Mouse (Mus musculus) gastrocnemius, adult 2 months (tissue): ENCODE measurements around the gene Chka. TPM values are rescaled to one million over a fixed set of nuclear protein-coding genes. Genes with fewer than 3 reads are reported as not detected.

Source experiments
- DNase-seq: peaks from one replicate; pipeline ENCODE4 v3.0.0; 2022
- H3K27ac ChIP-seq: fragments of 200-600 bp; 2 replicates; pipeline ENCODE4 v1.8.1; 2022; ENCODE audit warnings: mild to moderate bottlenecking
- H3K4me3 ChIP-seq: fragments of 200-600 bp; 2 replicates; pipeline ENCODE4 v1.8.1; 2022; ENCODE audit warnings: mild to moderate bottlenecking, moderate library complexity
- CTCF ChIP-seq: fragments of 200-600 bp; IDR thresholded peaks from 2 replicates; pipeline ENCODE4 v1.8.1; 2022; ENCODE audit warnings: antibody characterized with exemption, mild to moderate bottlenecking, moderate library complexity
- intact Hi-C: fragments of 180-260 bp; cut with DNase I; formaldehyde crosslinking; loops from one replicate; pipeline ENCODE4 v1.15.1; 2025
- total RNA-seq, 2 experiments: library from RNA; stranded (reverse); gene quantifications; 2 replicates each; pipeline ENCODE4 v1.2.3; 2021

Chka gene
- total RNA-seq, 2 experiments from 2014 or later, result 1.8 to 5.4 TPM

DNA sequence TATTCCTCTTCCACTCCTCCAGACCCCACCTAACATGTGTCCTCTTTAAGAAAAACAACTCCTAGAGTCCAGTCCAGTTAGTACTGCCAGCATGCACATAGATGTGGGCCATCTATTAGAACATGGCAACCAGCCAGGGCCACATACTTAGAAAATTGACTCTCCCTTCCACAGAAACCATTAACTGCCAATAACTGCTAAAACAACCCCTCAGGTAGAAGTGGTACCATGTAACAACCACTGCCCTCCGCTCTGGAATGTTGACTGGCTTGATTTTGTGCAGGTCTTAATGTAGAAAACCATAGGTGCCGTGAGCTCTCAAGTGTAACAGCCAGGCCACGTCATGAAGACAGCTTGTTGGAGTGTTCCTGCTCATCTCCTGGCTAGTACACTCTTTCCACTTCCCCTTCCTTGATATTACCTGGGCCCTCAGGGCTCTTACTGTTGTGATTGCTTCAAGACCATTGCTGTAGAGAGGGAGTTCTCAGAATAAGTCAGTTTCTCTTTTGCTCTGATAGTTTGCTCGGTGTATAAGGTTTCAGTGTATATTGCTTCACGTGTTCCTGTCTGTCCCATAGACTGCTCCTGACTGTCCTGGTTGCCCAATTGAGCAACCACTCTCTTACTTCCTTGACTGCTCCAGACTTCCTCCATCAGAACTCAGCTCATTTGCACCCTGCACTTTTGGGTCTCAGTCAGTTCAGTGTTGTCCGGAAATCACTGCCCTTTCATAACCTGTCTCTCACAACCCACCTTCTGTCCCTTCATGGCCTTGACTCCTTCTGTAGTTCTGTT lies 28.7 kb downstream of the Chka start:
- DNase-seq, result no peak
- no peak for TF ChIP-seq CTCF
- Histone ChIP-seq H3K4me3 (no peak overlapping the region), H3K27ac (no peak overlapping the region)
- intact Hi-C loops, result no loop called here

DNA sequence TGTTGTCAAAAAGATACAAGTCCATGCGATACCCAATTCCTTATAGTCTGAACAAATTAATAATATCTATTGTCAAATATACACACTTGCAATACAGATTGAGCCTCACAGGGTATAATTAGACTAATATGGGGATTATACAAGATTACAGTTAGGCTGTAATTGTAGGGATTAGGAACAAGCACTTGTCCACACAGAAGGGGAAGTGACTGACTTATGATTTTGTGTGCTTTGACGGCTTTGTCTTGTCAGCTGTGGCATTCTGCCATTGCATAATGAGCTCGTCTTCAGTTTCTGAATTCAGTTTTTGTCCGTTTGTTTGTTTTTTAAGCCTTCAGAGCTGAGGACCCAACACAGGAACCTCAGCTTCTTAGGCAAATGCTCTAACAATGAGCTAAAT lies 30.6 kb downstream of the Chka start:
- TF ChIP-seq CTCF, result no peak

DNA sequence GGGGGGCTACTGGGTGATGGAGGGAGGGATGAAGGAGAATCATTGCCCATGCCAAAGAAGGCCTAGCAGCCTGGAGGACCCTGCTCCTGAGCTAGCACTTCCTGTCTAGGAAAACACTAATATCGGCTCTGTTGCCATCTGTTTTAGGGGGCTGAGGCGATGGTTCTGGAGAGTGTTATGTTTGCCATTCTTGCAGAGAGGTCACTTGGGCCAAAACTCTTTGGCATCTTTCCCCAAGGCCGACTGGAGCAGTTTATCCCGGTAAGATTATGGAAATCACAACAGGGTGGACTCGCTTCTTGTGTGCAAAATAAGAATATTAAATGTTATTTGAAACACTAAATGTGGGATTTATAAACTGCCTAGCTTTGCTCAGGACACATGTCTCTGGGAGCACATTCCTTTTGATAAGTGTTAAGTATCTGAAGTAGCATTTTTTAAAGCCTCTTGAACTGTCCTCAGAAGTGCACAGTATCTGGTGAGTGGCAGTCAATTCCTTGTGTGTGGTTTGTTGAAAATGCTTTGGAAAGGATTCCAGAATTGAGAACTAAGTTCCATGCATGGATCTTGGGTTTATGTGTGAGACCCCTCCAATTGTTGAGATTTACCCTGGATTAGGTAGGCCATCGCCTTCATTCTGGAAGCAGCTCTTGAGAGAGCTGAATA lies 32.9 kb downstream of the Chka start:
- Histone ChIP-seq H3K27ac (no peak overlapping the region), H3K4me3 (no peak overlapping the region)
- no peak for DNase-seq
- intact Hi-C loops, result no loop called here
- TF ChIP-seq CTCF, result no peak

More for the DNA sequence above, 30.6 kb downstream of the Chka start:
- intact Hi-C loops, result no loop called here
- DNase-seq, result no peak
- Histone ChIP-seq H3K4me3 (no peak overlapping the region), H3K27ac (no peak overlapping the region)

DNA sequence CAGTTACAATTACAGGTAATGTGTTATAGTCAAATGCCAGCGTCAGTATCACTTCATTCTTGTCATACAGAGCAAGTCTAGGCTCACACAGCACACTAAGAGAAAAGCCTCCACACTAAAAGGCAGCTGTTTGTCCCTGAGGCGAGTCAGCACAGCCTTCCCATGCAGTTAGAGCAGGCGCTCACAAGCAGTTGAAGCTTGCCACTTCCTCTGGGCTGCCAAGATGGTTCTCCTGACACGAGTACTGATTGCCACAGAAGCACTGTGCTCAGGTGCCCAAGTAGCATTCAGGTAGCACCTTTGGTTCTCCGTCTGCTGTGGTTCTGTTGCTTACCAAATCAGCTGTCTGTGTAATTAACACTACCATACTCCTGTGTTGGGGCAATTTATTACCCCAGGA lies 37.5 kb downstream of the Chka start:
- no peak for DNase-seq
- intact Hi-C loops, result no loop called here
- H3K4me3 ChIP-seq, result no peak overlapping the region
- TF ChIP-seq CTCF, result no peak
- no peak overlapping the region for H3K27ac ChIP-seq

DNA sequence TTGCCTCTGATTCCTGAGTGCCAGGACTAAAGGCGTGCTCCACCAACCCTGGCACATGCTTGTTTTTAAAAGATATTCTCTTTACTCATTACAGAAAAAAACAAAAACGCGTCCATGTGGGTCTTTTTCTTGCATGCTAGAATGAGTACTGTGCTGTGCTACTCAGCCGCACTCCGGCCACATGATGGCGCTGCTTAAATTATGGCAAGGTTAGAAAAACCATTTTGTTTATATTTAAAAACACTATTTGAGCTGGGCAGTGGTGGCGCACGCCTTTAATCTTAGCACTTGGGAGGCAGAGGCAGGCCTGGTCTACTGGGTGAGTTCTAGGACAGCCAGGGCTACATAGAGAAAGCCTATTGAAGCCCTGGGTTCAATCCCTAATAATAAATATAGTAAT lies 38.6 kb downstream of the Chka start:
- DNase-seq, result no peak
- no peak overlapping the region for H3K4me3 ChIP-seq
- TF ChIP-seq CTCF, result peak; percentile 46
- H3K27ac ChIP-seq, result no peak overlapping the region
- intact Hi-C loops, result no loop called here

DNA sequence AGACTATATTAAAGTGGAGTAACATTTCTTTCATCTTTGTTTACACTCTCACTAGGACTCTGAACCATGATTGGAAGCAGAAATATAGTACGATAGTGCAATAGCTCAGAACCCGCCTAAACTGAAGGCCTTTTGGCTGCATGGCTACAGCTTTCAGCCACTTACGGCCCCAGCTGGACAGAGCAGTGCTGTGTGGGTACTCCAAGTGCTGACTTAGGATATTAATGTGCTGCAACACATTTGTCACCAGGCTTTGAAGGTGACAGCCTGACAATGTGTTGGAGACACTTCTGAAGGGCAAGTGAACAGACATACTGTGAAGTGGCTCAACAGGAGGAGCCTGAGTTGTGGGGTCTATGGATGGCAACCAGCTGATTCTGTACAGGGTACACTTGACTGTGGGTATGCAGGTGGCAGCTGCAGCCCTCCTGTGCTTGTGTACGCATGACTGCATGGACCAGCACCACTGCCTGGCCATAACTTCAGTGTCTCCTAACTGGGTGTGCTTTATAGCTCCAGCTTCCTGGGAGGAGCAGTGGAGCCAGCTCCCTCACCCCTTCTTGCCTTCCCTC lies 42.1 kb downstream of the Chka start:
- TF ChIP-seq CTCF, result no peak
- intact Hi-C loops, result no loop called here
- H3K27ac ChIP-seq, result no peak overlapping the region

DNA sequence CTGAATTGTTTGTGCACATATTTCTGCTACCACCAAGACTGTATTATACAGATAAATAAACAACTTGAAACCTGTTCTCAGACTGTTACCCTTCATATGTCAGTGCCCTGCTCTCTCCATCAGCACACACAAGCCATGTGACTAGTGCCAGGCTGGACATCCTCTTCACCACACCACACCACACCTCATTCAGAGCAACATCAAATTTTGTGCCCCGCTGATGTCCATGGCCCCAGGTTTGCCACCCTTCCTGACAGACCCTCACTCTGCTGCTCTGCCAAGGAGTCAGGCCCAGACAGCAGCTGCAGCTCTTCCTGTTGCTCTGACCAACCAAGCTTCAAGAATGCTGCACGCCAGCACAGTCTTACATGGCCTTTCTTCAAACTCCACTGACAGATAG lies 42.7 kb downstream of the Chka start:
- no peak for DNase-seq
- H3K4me3 ChIP-seq, result no peak overlapping the region
- intact Hi-C loops, result no loop called here
- no peak overlapping the region for H3K27ac ChIP-seq
- TF ChIP-seq CTCF, result no peak

More for the DNA sequence above, 42.1 kb downstream of the Chka start:
- DNase-seq, result no peak
- H3K4me3 ChIP-seq, result no peak overlapping the region

DNA sequence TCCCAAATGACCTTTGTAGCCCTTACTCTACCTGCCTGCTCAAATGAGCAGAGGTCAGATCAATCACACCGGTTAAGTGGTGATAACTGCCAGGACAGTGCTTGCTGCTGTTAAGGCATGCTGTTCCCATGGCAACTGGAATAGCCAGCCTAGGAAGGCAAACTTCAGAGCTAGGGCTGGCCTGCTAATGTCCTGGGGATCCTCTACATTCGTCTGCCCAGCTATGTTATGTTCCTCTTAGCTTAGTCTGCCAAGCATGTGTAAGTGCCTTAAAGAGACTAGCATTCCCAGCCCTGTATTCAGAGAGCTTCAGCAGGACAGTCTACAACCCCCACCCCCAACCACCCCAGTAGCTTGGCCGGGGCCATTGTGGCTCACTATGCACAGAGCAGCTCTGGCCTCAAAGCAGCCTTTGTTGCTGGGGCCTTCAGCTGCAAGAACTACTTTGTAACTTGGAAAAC lies 43.6 kb downstream of the Chka start:
- no peak overlapping the region for H3K4me3 ChIP-seq
- TF ChIP-seq CTCF, result no peak
- no peak overlapping the region for H3K27ac ChIP-seq
- no peak for DNase-seq
- intact Hi-C loops, result no loop called here

DNA sequence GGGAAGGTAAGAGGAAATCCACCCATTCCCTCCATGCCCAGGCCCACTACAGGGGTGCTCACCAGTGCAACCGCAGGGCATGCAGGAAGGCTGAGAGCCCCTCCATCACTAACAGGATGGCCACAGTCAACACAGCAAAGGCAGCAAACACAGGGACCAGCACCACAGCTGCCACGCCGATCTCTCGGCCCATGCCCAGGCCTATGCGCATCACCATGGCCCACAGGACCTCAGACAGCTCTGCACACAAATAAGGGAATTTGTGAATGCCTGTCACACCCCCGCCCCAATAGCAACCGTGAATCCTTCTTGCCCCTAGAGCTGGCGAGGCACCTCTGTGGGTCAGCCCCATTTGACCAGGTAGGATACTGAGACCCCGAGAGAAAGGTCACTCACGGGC lies 44.6 kb downstream of the Chka start:
- no peak overlapping the region for H3K4me3 ChIP-seq
- intact Hi-C loops, result no loop called here
- TF ChIP-seq CTCF, result no peak
- DNase-seq, result no peak
- no peak overlapping the region; the same call in 1 of the 2 replicates for H3K27ac ChIP-seq

DNA sequence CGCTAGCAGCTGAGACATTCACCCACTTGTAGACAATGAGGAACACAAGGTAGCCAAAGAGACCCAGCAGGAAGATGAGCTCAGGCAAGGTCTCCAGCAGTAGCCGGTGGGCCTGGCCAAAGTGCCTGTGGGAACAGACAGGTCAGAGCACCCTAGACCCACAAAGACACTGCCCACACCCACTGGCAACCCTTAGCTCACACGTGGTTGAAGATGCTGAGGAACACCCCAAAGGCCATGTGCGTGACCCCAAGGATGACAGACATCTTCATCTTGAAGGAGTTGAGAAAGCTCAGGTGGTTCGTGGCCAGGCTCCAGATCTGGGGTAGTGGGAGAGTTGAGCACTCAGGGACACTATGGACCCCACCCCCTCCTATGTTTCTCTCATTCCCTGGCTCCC lies 46.0 kb downstream of the Chka start:
- DNase-seq, result no peak
- intact Hi-C loops, result no loop called here
- Histone ChIP-seq H3K4me3 (no peak overlapping the region), H3K27ac (no peak overlapping the region)
- no peak for TF ChIP-seq CTCF

DNA sequence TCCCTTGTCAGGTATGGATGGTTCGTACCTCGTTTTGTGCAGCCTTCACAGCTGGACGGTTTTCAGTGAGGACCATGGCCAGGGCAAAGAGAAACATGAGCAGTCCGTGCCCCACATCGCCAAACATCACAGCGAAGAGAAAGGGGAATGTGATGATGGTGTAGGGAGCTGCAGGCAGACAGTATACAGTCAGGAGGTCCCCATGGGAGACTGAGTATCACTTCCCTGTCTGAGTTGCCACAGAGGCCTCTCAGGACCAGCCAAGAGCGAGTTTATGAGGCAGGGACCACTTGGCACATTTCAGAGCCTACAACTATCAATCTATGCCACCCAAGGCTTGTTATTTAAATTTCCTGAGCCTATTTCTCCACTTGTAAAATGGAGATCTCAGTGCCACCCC lies 47.4 kb downstream of the Chka start:
- no peak for TF ChIP-seq CTCF
- no peak overlapping the region for H3K4me3 ChIP-seq
- intact Hi-C loops, result no loop called here
- H3K27ac ChIP-seq, result no peak overlapping the region
- peak; percentile 12 for DNase-seq

DNA sequence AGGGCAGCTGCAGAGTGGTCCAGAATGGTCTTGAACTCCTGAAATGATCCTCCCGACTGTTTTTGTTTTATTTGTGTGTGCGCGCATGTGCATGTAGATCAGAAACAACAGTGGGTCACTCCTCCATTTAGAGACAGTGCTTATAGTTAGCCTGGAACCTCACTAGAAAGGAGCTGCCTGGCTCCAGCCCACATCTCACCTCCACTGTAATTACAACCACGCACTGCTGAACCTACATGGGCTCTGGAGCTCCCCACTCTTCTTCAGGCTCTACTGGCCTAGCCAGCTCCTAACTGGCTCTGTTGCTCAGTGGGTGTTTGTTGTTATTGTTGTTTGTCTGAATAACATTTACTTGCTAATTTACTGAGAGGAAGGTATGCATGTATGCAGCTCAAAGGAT lies 48.0 kb downstream of the Chka start:
- TF ChIP-seq CTCF, result no peak
- intact Hi-C loops, result no loop called here
- Histone ChIP-seq H3K27ac (no peak overlapping the region), H3K4me3 (no peak overlapping the region)
- peak; percentile 5 for DNase-seq

DNA sequence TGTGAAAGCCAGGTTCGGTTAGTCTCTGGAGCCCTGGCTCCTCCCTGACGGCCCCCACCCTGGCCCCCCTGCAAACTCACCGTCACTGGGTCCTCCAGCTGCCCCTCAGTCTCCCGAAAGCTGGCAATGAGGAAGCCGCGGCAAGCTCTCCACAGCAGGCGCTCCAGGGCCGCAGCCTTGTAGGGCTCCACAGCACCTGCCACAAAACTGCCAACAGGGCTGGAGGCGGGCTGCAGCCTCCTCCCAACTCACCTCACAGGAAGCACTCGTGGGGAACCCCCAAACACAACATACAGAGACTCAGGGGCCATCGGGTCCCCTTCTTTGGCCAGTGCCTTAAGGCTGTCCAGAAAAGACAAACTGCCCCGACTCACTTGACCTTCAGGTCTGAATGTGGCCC lies 51.4 kb downstream of the Chka start:
- Histone ChIP-seq H3K4me3 (no peak overlapping the region), H3K27ac (no peak overlapping the region)
- intact Hi-C loops, result no loop called here
- no peak for TF ChIP-seq CTCF
- DNase-seq, result peak; percentile 15
